Mouse (Mus musculus) heart, postnatal 0 days (tissue): ENCODE data around the gene Kif19a.

Source experiments
- CTCF ChIP-seq: IDR thresholded peaks from 2 replicates; pipeline ENCODE4 v1.5.1; 2016; ENCODE audit warnings: antibody characterized with exemption, control low read depth, low read depth
- EP300 ChIP-seq: IDR thresholded peaks from 2 replicates; pipeline ENCODE4 v1.6.1; 2016; ENCODE audit warnings: antibody characterized with exemption, low read depth

GRCm38 (mm10) chr11:114741451-114741850, 23.7 kb upstream of the Kif19a start:
- TF ChIP-seq CTCF (no peak), EP300 (no peak)
